Mouse (Mus musculus) mouse embryonic stem cell (cell line): ENCODE results near the gene Rlim.

Experiments
- in situ Hi-C, 2 experiments: fragments of 300-500 bp; cut with MboI; formaldehyde crosslinking; loops; 1 replicate in 1 of 2; 3 replicates in 1 of 2; pipeline ENCODE4 v1.14.3; 2019 to 2020; ENCODE audit warnings: low sequenced_read_pairs in 2 of 2, low pct_unique_long_range_greater_than_20kb in 1 of 2, mixed read lengths in 1 of 2; ENCODE audit not compliant: unreplicated experiment in 1 of 2

The Rlim gene

GRCm38 (mm10) chrX:103981169-103981689 is at the start of gene Rlim:
Gene Rlim (minus strand): TSS chrX:103981284.
- in situ Hi-C loops, result no loop called here

- in situ Hi-C loops, result no loop called here
These were observed 36.1 kb upstream of the Rlim start for GRCm38 (mm10) chrX:104017196-104017595.

- in situ Hi-C loops, result no loop called here
These were observed 34.0 kb upstream of the Rlim start for GRCm38 (mm10) chrX:104015048-104015447.

- in situ Hi-C loops, result no loop called here
These were observed 32.3 kb upstream of the Rlim start for GRCm38 (mm10) chrX:104013318-104013811.

GRCm38 (mm10) chrX:103994741-103995140 is 13.7 kb upstream of the Rlim start:
- in situ Hi-C loops, result loop anchor here in 1 of 2 experiments (10.0 kb wide), 2 partner anchors 70 to 130 kb away; no protein-coding TSS in a partner anchor

GRCm38 (mm10) chrX:103993864-103994263 is 12.8 kb upstream of the Rlim start:
- in situ Hi-C loops, result loop anchor here in 1 of 2 experiments (10.0 kb wide), 2 partner anchors 69 to 129 kb away; no protein-coding TSS in a partner anchor

GRCm38 (mm10) chrX:103991702-103992101 is 10.6 kb upstream of the Rlim start:
- in situ Hi-C loops, result loop anchor here in 1 of 2 experiments (10.0 kb wide), 2 partner anchors 67 to 127 kb away; no protein-coding TSS in a partner anchor

- in situ Hi-C loops, result loop anchor here in 1 of 2 experiments (10.0 kb wide), 2 partner anchors 66 to 126 kb away; no protein-coding TSS in a partner anchor
These were observed 9.3 kb upstream of the Rlim start for GRCm38 (mm10) chrX:103990392-103990791.

GRCm38 (mm10) chrX:103987215-103987964 is 6.3 kb upstream of the Rlim start:
- in situ Hi-C loops, result no loop called here

GRCm38 (mm10) chrX:103986159-103986558 is 5.1 kb upstream of the Rlim start:
- in situ Hi-C loops, result no loop called here

GRCm38 (mm10) chrX:103984992-103985391 is 3.9 kb upstream of the Rlim start:
- in situ Hi-C loops, result no loop called here

GRCm38 (mm10) chrX:103981806-103982205 is 722 bp upstream of the Rlim start:
- in situ Hi-C loops, result no loop called here

GRCm38 (mm10) chrX:103980590-103981168 is 405 bp downstream of the Rlim start:
- in situ Hi-C loops, result no loop called here

- in situ Hi-C loops, result no loop called here
These were observed 1.0 kb downstream of the Rlim start for GRCm38 (mm10) chrX:103980036-103980435.

GRCm38 (mm10) chrX:103939701-103940100 is 41.4 kb downstream of the Rlim start:
- in situ Hi-C loops, result no loop called here

- in situ Hi-C loops, result no loop called here
These were observed 43.8 kb downstream of the Rlim start for GRCm38 (mm10) chrX:103937333-103937732.

- in situ Hi-C loops, result loop anchor here in 1 of 2 experiments (10.0 to 25.0 kb wide), 2 partner anchors 72 to 410 kb away; no protein-coding TSS in a partner anchor
These were observed 58.6 kb downstream of the Rlim start for GRCm38 (mm10) chrX:103922436-103922835.

GRCm38 (mm10) chrX:103918954-103919353 is 62.1 kb downstream of the Rlim start:
- in situ Hi-C loops, result loop anchor here in 1 of 2 experiments (25.0 kb wide), 1 partner anchor 407 kb away; no protein-coding TSS in a partner anchor

GRCm38 (mm10) chrX:103914790-103915189 is 66.3 kb downstream of the Rlim start:
- in situ Hi-C loops, result loop anchor here in 1 of 2 experiments (25.0 kb wide), 1 partner anchor 402 kb away; no protein-coding TSS in a partner anchor
